Mouse (Mus musculus) layer of hippocampus, adult 18-20 months (tissue): Measurements from ENCODE around the gene Chst1. TPM values are rescaled to one million over a fixed set of nuclear protein-coding genes. Genes with fewer than 3 reads are reported as not detected.

Source experiments
- microRNA-seq, 2 experiments: library from miRNA; unstranded; fragments of <30 nt; microRNA quantifications; one replicate each; pipeline ENCODE4 v1.2.0; 2021
- total RNA-seq, 2 experiments: library from RNA; stranded (reverse); gene quantifications; 2 replicates each; pipeline ENCODE4 v1.2.3; 2021

Chst1 gene
- total RNA-seq, 2 experiments from 2014 or later: 307 to 312 TPM

Small RNA genes lying within 50 kb of the gene (microRNA-seq; reads per million reads assigned to microRNA genes)
- gene Mir7221 (0 reads per million in 2 experiments), gene Mir7222 (0 reads per million in 2 experiments)

Other genes with a start within 250 kb of the Chst1 start
- 10 to 100 TPM; 31.7 to 32.8 TPM for gene Pex16, start 225.0 kb upstream of the Chst1 start, total RNA-seq
- under 1 TPM; 0.20 to 0.86 TPM for gene Large2, start 224.8 kb upstream of the Chst1 start, total RNA-seq
- 1 to 10 TPM; 3.7 to 6.2 TPM for gene 1700029I15Rik, start 217.2 kb upstream of the Chst1 start, total RNA-seq
- gene Mapk8ip1, start 198.4 kb upstream of the Chst1 start, total RNA-seq: 100 to 1,000 TPM; 350 to 365 TPM
- gene Cry2, start 165.7 kb upstream of the Chst1 start, total RNA-seq: 100 to 1,000 TPM in 1 of 2 experiments, 10 to 100 TPM in 1; 99.0 to 111 TPM
- 10 to 100 TPM; 13.6 to 14.1 TPM for gene Slc35c1, start 139.2 kb upstream of the Chst1 start, total RNA-seq